Mouse (Mus musculus) limb, embryonic 13.5 days (tissue): ENCODE measurements around the gene Isoc2b. TPM values are rescaled to one million over a fixed set of nuclear protein-coding genes. Genes with fewer than 3 reads are reported as not detected.
A peak's percentile ranks its signal among the peaks of the same experiment; 100 is the strongest.
"Not testable (repeated sequence)": the region's sequence is repeated elsewhere in the genome, so short reads cannot be mapped to it uniquely, and the experiment has no call there.

Source experiments
- ATAC-seq: fragments of 200-750 bp; cut with Nextera tagmentation; 2 replicates; pipeline ENCODE4 v1.8.0; 2017; ENCODE audit warnings: low read depth, moderate number of reproducible peaks, moderate TSS enrichment; ENCODE audit not compliant: low FRiP score
- H3K27ac ChIP-seq: fragments of 300-500 bp; sonication (generic); 2 replicates; pipeline ENCODE4 v1.5.1; 2015; ENCODE audit warnings: inconsistent platforms, mild to moderate bottlenecking, moderate library complexity
- H3K27me3 ChIP-seq: fragments of 300-500 bp; sonication (generic); 2 replicates; pipeline ENCODE4 v1.6.1; 2015; ENCODE audit warnings: mild to moderate bottlenecking, inconsistent platforms
- H3K36me3 ChIP-seq: fragments of 300-500 bp; sonication (generic); 2 replicates; pipeline ENCODE4 v1.6.1; 2015; ENCODE audit warnings: inconsistent platforms, mild to moderate bottlenecking, moderate library complexity
- H3K4me1 ChIP-seq: fragments of 300-500 bp; sonication (generic); 2 replicates; pipeline ENCODE4 v1.6.1; 2015; ENCODE audit warnings: inconsistent platforms
- H3K4me2 ChIP-seq: fragments of 300-500 bp; sonication (generic); replicated peaks from 2 replicates; pipeline ENCODE4 v1.6.1; 2015; ENCODE audit warnings: inconsistent platforms, mild to moderate bottlenecking, moderate library complexity
- H3K4me3 ChIP-seq: fragments of 300-500 bp; sonication (generic); 2 replicates; pipeline ENCODE4 v1.5.1; 2015; ENCODE audit warnings: moderate library complexity, mild to moderate bottlenecking, inconsistent platforms
- H3K9ac ChIP-seq: fragments of 300-500 bp; sonication (generic); 2 replicates; pipeline ENCODE4 v1.6.1; 2015; ENCODE audit warnings: mild to moderate bottlenecking, inconsistent platforms
- H3K9me3 ChIP-seq: fragments of 300-500 bp; sonication (generic); 2 replicates; pipeline ENCODE4 v1.6.1; 2016; ENCODE audit warnings: inconsistent platforms
- WGBS: fragments of 180-500 bp; shearing (Covaris S2); methylation state at CpG from one replicate; pipeline ENCODE4 v1.1.7; 2015; 5-methylcytosine and 5-hydroxymethylcytosine counted together
- polyA plus RNA-seq: library from polyadenylated mRNA; unstranded; fragments of >200 nt; fragmentation: Nextera tagmentation; extraction: Ambion mirVana; gene quantifications from 2 replicates; pipeline ENCODE4 v1.2.1, GENCODE M21; 2015

Gene Isoc2b
- polyA plus RNA-seq, 1 experiment from 2014 or later, result 5.6 TPM

- no peak for ATAC-seq
- Histone ChIP-seq H3K9ac (no peak overlapping the region), H3K27me3 (no peaks in the 10 kb centered on the region; the same call in 1 of the 2 replicates), H3K36me3 (no peaks in the 10 kb centered on the region), H3K4me3 (no peak overlapping the region), H3K4me2 (no peak overlapping the region), H3K4me1 (peaks cover 19% of the 10 kb centered on the region), H3K9me3 (no peaks in the 10 kb centered on the region), H3K27ac (no peak overlapping the region)
- WGBS, result 73% methylated on average over 5 of the region's 5 CpGs
These were observed 5.8 kb downstream of the Isoc2b start for GRCm38 (mm10) chr7:4864130-4864845.

DNA sequence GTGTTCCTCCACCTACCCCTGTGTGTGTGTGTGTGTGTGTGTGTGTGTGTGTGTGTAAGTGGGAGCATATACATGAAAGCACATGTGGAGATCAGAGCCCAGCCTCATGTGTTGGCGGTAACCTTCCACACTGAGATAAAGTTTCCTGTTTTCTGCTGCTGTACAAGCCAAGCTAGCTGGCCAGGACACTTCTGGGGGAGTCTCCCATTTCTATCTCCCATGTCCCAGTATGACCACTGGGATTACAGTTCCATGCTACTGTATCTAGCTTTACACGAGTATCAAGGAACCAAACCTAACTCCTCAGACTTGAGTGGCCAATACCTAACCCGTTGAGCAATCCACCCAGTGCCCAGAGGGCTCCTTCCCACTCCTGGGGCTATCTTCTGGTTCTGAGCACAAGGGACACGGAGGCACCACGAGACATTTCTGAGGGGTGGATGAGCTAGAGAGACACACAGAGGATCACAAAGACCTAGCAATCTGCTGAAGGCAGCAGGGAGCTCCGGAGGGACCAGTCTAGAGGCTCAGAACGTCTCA is 6.4 kb downstream of the Isoc2b start:
- no peaks in the 10 kb centered on the region for H3K36me3 ChIP-seq
- WGBS, result 79% methylated on average over 7 of the region's 7 CpGs
- no peaks in the 10 kb centered on the region for H3K9me3 ChIP-seq
- peaks cover 2% of the 10 kb centered on the region; the same call in 1 of the 2 replicates for H3K27me3 ChIP-seq
- peak overlapping the region; percentile 10; the same call in 1 of the 2 replicates for H3K27ac ChIP-seq
- ATAC-seq, result no peak
- no peak overlapping the region for H3K9ac ChIP-seq
- no peak overlapping the region for H3K4me2 ChIP-seq
- H3K4me1 ChIP-seq, result peaks cover 19% of the 10 kb centered on the region
- no peak overlapping the region for H3K4me3 ChIP-seq

GRCm38 (mm10) chr7:4863041-4863440 is 7.0 kb downstream of the Isoc2b start:
- WGBS, result 53% methylated on average over 1 of the region's 1 CpGs
- Histone ChIP-seq H3K4me2 (no peak overlapping the region), H3K9me3 (no peaks in the 10 kb centered on the region), H3K27ac (peak overlapping the region; percentile 10; the same call in 1 of the 2 replicates), H3K4me1 (peaks cover 18% of the 10 kb centered on the region), H3K36me3 (no peaks in the 10 kb centered on the region), H3K4me3 (no peak overlapping the region), H3K9ac (no peak overlapping the region), H3K27me3 (peaks cover 4% of the 10 kb centered on the region; the same call in 1 of the 2 replicates)
- ATAC-seq, result no peak

GRCm38 (mm10) chr7:4860926-4861325 is 9.1 kb downstream of the Isoc2b start:
- H3K4me1 ChIP-seq, result peaks cover 10% of the 10 kb centered on the region
- not testable (repeated sequence) for H3K9me3 ChIP-seq, H3K4me2 ChIP-seq, H3K9ac ChIP-seq, H3K27me3 ChIP-seq, ATAC-seq, H3K27ac ChIP-seq, H3K36me3 ChIP-seq, H3K4me3 ChIP-seq
- 62% methylated on average over 3 of the region's 3 CpGs for WGBS

DNA sequence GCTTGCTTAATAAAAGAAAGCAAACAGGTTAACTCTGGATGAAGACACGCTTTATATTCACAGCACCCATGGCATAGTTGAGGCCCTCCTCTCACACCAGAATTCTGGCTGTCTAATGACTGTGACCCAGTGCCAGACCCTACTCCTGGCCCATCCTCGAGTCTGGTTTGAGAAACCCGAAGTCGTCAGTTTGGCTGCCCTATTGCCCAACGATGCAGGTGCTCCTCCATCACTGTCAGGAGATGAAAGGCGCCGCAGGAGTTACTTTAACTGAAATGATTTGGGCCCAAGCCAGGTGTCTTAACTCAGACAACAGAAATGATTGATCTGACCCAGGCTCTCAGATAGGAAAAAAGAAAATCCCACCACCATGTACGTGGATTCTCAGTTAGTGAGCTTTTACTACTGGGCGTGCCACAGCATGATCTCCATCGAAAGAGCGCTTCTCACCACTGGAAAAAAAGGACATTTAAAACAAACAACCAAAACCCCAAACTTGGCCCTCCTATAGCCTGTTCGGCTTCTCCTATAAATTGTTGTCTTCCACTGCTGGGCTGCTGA is 10.6 kb downstream of the Isoc2b start:
- H3K9ac ChIP-seq, result no peak overlapping the region; the same call in 1 of the 2 replicates
- no peak overlapping the region for H3K4me2 ChIP-seq
- WGBS, result 61% methylated on average over 12 of the region's 12 CpGs
- H3K27me3 ChIP-seq, result peaks cover 7% of the 10 kb centered on the region; the same call in 1 of the 2 replicates
- H3K36me3 ChIP-seq, result no peaks in the 10 kb centered on the region
- 0 out of 2 replicates have a peak, but pooled peaks cover 5% of the 10 kb centered on the region for H3K4me1 ChIP-seq
- H3K27ac ChIP-seq, result no peak overlapping the region
- no peak for ATAC-seq
- no peaks in the 10 kb centered on the region for H3K9me3 ChIP-seq
- H3K4me3 ChIP-seq, result no peak overlapping the region

- no peak overlapping the region for H3K4me3 ChIP-seq
- peaks cover 10% of the 10 kb centered on the region; the same call in 1 of the 2 replicates for H3K27me3 ChIP-seq
- no peak for ATAC-seq
- H3K4me2 ChIP-seq, result no peak overlapping the region
- no peak overlapping the region for H3K9ac ChIP-seq
- no peaks in the 10 kb centered on the region for H3K9me3 ChIP-seq
- no peaks in the 10 kb centered on the region for H3K36me3 ChIP-seq
- no peaks in the 10 kb centered on the region for H3K4me1 ChIP-seq
- 56% methylated on average over 7 of the region's 7 CpGs for WGBS
- no peak overlapping the region for H3K27ac ChIP-seq
These were observed 12.7 kb downstream of the Isoc2b start for GRCm38 (mm10) chr7:4857321-4857720.

DNA sequence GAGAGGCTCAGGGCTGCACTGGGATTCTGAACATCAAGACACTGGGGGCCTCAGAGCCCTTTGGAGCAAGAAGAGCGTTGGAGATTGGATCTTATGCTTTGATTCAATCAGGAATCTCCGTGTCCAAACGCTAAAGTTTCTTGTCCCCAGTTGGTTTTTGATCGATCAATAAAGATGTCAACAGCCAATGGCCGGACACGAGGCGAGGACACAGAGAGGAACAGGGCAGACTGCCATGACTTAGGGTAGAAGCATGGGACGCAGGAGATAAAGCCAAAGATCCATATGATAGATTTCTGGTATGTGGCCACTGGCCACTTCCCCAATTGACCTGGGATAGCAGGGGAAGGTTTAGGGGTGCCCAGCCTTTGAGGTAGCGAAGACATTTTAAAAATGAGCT is 13.6 kb downstream of the Isoc2b start:
- Histone ChIP-seq H3K27me3 (peaks cover 10% of the 10 kb centered on the region; the same call in 1 of the 2 replicates), H3K4me1 (no peaks in the 10 kb centered on the region), H3K36me3 (no peaks in the 10 kb centered on the region), H3K27ac (no peak overlapping the region), H3K9me3 (no peaks in the 10 kb centered on the region), H3K9ac (no peak overlapping the region), H3K4me3 (no peak overlapping the region), H3K4me2 (no peak overlapping the region)
- ATAC-seq, result no peak
- WGBS, result 83% methylated on average over 9 of the region's 9 CpGs

DNA sequence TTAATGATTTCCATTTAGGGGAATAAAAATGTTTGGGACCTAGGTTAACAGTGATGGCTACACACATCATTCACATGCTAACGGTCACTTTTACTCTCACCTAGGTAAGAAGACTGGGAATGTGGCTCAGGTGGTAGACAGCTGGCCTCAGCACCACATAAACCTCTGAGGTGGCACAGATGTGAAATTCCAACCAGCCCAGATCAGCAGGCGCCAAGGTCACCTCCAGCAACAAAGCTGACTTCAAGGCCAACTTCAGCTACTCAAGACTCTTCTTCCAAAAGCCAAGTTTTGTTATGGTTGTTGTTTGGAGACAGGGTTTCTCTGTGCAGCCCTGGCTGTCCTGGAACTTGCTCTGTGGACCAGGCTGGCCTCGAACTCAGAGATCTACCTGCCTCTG is 16.4 kb downstream of the Isoc2b start:
- no peak overlapping the region for H3K27ac ChIP-seq
- H3K4me1 ChIP-seq, result no peaks in the 10 kb centered on the region
- peaks cover 20% of the 10 kb centered on the region for H3K27me3 ChIP-seq
- no peak overlapping the region for H3K4me2 ChIP-seq
- no peaks in the 10 kb centered on the region for H3K36me3 ChIP-seq
- H3K9ac ChIP-seq, result no peak overlapping the region
- no peaks in the 10 kb centered on the region for H3K9me3 ChIP-seq
- ATAC-seq, result no peak
- no peak overlapping the region for H3K4me3 ChIP-seq
- 69% methylated on average over 3 of the region's 3 CpGs for WGBS

GRCm38 (mm10) chr7:4851315-4851688 is 18.8 kb downstream of the Isoc2b start:
- H3K9me3 ChIP-seq, result no peaks in the 10 kb centered on the region
- H3K4me1 ChIP-seq, result no peaks in the 10 kb centered on the region
- H3K4me2 ChIP-seq, result no peak overlapping the region
- H3K27me3 ChIP-seq, result peaks cover 35% of the 10 kb centered on the region
- ATAC-seq, result no peak
- no peak overlapping the region for H3K9ac ChIP-seq
- no peak overlapping the region for H3K27ac ChIP-seq
- 82% methylated on average over 8 of the region's 8 CpGs for WGBS
- no peaks in the 10 kb centered on the region for H3K36me3 ChIP-seq
- no peak overlapping the region for H3K4me3 ChIP-seq

DNA sequence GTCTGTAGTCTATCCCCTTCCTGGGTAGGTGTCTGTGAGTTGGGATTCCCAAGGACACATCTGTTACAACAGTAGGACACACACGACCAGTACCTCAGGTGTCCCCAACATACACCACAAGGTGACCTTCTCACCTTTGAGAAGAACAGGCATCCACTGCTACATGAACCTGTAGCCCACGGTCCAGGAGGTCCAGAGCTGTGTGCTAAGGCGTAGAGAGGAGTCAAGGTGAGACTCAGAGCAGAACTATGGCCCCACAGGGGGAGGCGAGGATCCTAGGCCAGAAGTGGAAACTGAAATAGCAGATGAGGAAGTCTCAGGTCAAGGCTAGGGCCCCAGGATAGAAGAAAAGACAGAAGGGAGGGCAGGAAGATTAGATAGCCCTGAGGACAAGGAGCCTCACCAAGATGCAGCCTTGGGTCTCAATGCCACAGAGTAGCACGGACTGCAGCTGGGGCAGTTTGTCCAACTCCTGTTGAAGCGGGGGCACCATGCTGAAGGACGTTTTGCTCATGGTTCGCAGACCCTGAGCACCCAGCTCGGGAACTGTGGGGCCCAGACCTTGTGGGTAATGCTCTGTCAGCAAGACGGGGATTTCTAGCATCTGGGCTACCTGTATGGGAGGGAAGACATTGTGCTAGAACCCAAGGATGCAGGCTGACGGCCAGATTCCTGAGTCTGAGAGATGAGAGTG is 19.3 kb downstream of the Isoc2b start:
- H3K9ac ChIP-seq, result no peak overlapping the region
- no peak overlapping the region for H3K4me2 ChIP-seq
- H3K4me3 ChIP-seq, result no peak overlapping the region
- no peak overlapping the region for H3K27ac ChIP-seq
- WGBS, result 73% methylated on average over 11 of the region's 11 CpGs
- no peak for ATAC-seq
- peaks cover 40% of the 10 kb centered on the region for H3K27me3 ChIP-seq
- H3K36me3 ChIP-seq, result no peaks in the 10 kb centered on the region
- no peaks in the 10 kb centered on the region for H3K9me3 ChIP-seq
- no peaks in the 10 kb centered on the region for H3K4me1 ChIP-seq

DNA sequence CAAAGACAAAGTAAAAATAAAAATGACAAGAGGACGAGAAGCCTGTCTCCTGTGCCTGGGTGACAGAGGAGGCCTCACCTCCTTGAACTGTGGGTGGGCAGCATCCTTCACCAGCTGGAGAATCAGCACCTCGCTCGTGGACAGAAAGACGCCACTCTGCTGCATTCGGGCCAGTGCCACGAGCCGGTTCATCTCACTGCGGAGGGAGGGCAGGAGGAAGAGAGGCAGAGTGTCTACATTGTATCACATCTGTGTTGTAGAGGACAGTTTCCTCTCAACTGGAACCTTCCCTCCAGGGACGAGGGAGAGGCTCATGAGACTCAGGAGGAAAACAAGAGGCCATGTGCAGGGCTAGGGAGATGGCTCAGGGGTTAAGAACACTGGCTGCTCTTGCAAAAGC is 20.7 kb downstream of the Isoc2b start:
- 56% methylated on average over 9 of the region's 9 CpGs for WGBS

DNA sequence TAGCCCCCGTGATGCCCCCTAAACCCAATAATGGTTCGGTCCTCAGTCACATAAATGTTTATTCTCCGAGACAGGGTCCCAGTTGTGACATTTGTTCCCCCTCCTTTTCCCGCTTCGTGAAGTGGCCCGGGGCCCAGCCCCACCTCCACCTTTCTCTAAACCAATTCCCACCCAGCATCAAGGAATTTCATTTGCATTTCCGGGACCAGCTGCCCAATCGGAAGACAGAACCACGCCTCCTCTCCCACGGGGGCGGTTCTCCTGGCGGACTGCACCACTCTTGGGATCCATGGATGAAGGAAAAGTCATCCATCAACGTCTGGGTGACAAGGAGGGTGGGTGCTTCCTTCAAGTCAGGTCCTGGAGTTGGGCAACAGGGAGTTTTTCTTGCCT is 25.1 kb downstream of the Isoc2b start:
- peaks cover 25% of the 10 kb centered on the region for H3K4me1 ChIP-seq
- peak overlapping the region; percentile 46 for H3K4me3 ChIP-seq
- WGBS, result 0% methylated on average over 13 of the region's 13 CpGs
- H3K4me2 ChIP-seq, result peak overlapping the region; percentile 90
- no peaks in the 10 kb centered on the region for H3K36me3 ChIP-seq
- H3K27me3 ChIP-seq, result peaks cover 94% of the 10 kb centered on the region
- no peak overlapping the region for H3K27ac ChIP-seq
- no peaks in the 10 kb centered on the region for H3K9me3 ChIP-seq
- peak overlapping the region; percentile 54; the same call in 1 of the 2 replicates for H3K9ac ChIP-seq
- ATAC-seq, result peak; percentile 76

More for the DNA sequence above, 20.7 kb downstream of the Isoc2b start:
- Histone ChIP-seq H3K27ac (no peak overlapping the region), H3K4me1 (peaks cover 4% of the 10 kb centered on the region), H3K9ac (no peak overlapping the region), H3K4me3 (no peak overlapping the region), H3K27me3 (peaks cover 54% of the 10 kb centered on the region), H3K4me2 (no peak overlapping the region), H3K36me3 (no peaks in the 10 kb centered on the region), H3K9me3 (no peaks in the 10 kb centered on the region)
- no peak for ATAC-seq
